Mouse (Mus musculus): ENCODE measurements at regions not wholly inside any gene's neighbourhood (a gene's known extent, or its start where the extent isn't known, plus 50 kb on each side); places are given as distances from the start of the nearest gene placed in this dataset.

DNA sequence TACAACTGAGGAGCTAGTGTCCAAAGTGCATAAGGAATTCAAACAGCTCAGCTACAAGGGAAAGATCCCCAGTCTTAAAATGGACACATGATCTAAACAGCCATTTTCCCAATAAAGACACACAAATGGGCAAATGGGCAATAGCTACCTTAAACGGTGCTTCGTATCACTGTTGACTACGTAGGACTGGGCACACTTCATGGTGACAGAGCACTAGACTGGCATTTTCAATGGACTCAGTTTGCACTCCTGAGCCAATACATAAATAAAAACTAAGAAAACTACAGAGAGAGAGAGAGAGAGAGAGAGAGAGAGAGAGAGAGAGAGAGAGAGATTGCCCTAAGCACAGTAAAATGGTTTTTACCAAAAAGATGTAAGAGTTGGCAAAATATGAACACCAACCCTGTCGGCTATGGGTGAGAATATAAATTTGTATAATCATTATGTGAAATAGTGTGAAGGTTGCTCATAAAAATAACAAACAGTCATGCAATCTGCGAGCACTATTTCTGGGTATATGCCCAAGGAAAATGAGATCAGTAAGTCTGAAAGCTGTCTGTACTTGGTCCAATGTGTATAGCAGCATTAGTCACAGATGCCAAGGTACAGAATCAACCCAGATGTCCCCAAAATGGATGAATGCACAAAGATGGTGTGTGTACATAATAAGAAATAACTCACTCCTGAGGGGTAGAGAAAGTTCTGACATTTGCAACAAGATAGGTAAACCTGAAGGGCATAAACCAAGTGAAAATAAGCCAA is 312.9 kb upstream of the Clec14a start:
- DNase-seq (ENCODE audit: low read depth, low spot score) = no peak

DNA sequence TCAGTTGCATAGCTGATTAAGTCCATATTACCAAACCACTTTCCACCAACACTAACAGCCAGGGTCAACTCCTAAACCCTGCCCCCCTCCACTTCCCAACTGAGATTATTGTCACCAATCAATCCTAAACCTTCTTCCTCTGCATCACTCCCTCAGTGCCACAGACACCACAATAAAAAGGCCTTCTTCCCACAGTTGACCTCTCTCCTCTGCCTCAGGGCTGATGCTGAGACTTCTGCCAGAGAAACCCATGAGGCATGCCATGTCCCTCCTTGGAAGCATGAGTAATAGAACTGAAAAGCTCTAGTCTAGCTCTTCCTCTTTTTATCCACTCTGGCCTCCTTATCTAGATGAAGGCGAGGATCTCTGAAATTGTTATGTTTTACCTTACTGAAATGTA is 300.0 kb upstream of the Clec14a start:
- no peak for DNase-seq (ENCODE audit: low read depth, low spot score)

DNA sequence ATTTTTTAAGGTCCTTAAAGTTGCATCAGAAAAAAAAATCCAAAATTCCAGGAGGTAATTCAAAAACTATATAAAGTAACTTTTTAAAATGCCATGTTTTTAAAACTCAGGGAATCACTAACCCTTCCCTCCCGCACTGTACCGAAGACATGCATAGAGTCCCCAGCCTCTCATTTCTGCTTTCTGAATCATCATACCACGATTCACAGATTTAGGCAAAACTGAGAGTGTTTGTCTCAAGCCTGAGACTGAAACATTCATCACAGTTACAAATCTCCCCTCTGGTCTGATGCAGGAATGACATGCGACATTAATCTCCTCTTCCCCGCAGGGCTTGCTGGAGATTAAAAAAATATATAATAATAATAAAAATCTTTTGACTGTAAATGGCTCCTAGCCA is 291.8 kb upstream of the Clec14a start:
- DNase-seq (ENCODE audit: low read depth, low spot score) = no peak

DNA sequence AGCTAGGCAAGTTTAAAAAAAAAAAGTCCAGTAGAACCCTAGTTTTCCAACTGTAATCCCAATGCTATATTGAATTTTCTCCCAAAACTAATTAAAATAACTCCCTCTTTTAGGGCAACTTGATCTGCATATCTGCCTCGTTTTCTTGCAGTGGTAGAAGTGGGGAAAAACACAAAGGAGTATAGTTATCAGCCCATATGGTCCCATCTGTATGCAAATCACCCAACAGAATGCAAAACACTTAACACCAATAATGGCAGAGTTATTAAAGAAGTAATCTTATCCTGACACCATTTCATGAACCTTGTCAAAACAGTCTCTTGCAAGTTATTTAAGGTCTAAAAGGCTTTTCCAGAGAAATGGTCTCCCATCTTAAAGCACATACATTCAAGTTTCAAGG is 290.7 kb upstream of the Clec14a start:
- DNase-seq (ENCODE audit: low read depth, low spot score) = no peak

DNA sequence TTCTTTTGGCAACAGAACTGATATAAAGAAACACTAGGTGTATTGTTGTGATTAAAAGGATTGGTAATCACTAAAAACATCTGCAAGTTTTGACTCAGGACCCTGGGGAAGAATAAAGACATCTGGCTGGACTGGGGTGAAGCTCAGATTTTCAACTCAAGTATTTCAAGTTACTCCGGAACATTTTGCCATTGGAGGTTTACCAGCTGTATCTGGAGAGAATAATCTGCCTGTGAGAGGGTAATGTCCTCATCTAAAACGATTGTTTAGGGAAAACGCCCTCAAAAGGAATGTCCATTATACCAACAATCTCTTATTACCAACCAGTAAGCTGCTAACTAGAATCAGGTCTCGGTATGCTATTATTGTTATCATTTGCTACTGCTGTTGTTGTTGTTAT is 288.2 kb upstream of the Clec14a start:
- no peak for DNase-seq (ENCODE audit: low read depth, low spot score)

DNA sequence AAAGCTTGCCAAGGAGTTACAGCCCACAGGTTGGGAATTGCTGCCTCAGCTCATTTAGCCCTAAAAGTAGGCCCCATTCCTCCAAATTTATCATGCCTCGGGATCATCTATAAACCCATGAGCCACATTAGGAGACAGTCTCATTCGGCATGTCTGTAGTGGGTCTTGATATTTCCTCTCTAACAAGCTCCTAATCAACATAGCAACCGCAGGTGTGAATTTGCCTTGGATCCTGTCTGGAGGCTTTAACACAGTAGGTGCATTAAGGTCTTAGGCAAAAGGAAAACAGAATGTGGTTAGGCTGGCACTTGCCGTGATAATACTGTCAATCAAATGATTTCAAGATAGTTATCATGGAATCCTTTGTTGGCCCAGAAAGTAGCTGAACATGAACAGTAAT is 287.7 kb upstream of the Clec14a start:
- no peak for DNase-seq (ENCODE audit: low read depth, low spot score)

DNA sequence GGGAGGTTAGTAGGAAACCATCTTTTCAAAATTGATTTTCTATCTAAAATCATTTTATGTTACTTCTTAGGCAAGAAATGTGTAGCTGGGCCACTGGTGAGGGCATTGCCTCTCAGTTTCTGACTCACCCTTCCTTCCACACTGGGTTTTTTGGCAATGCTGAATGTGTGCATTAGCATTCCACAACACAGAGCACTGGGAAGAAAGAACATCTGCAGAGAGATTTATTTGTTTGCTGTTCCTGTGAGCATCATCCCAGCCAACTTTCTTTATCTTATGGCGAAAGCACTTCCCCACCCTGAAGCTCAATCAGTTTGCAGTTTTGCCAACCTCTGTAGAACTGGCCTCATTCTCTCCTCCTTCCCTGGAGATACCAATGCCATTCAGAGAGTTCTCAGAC is 287.0 kb upstream of the Clec14a start:
- no peak for DNase-seq (ENCODE audit: low read depth, low spot score)

DNA sequence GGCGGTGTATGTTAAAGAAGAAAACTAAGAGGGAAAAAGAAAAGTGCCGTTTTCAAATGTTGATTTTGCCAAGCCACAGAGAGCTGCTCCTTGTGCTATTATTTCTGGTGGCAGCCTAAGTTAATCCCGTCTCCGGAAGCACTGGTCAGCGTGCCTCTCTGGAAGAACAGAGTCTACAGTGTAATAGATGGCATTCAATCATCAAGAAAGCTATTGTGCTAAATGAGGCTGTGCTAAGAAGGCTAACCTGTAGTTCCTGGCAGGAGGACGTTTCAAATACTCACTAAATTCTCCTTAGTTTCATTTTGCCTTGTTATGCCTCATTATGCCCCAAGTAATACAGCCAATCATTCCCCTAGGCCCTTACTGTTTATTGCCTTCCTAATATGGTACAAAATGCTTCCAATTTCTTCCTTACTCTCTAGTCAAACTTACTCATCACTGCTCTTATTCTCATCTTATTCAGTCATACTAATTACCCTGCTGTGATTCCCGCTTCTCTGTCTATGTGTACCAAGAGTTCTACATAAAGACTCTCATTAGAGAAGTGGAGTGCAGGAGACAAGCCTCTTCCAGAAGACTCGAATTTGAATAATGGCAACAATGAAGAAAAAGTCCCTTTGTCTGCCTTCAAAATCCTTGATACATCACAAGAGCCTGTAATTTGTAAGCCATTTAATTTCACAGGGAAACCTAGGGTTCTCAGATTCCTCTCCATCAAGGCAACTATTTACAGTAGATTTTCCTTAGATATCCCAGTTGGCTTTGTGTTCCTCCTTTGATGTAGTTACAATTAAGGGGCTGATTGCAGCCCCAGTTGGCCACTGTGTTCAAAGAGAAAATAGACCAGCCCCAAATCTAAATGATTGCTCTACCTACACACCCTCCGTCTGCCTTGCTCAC is 282.0 kb upstream of the Clec14a start:
- no peak for DNase-seq (ENCODE audit: low read depth, low spot score)

DNA sequence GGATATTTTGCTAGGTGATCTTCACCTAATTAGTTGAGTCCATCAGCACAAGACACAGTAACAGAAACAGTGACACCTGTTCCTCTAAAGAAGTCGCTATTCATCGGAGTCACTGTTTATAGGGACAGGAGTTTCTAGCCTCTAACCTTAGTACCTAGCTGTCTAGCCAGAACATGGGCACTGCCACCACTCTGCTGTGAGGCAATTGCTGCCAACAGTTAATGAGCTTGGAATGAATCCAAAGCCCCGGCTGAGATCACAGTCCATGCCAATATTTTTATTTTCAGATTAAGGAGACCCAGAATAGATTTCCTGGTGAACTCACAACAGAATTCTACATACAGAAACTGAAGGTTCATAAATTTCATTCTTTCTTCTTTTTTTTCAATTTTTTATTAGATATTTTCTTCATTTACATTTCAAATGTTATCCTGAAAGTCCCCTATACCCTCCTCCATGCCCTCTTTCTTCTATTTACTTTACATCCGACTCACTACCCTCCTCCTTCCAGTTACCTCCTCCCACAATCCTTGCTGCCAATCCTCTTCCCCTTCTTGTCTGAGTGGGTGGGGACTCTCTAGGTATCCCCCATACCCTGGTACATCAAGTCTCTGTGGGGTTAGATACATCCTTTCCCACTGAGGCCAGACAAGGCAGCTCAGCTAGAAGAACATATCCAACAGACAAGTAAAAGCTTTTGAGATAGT is 276.9 kb upstream of the Clec14a start:
- no peak for DNase-seq (ENCODE audit: low read depth, low spot score)

DNA sequence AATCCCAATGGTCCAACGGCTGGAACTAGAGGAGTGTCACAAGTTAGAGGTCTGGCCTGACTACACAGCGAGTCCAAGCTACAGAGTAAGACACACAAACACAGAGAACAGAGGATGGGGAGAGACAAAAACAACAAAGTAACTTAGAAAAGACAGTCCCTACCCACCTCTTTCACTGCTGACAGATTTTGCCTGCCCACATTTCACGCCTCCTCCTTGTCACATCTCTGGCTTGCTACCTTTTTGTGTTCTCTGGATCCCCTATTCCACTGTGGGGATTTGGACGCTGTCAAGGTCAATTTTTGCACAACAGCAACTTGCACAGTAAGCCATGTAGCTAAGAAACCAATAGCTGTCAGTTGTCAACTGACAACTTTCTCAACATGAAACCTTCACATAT is 275.8 kb upstream of the Clec14a start:
- DNase-seq (ENCODE audit: low read depth, low spot score) = no peak

DNA sequence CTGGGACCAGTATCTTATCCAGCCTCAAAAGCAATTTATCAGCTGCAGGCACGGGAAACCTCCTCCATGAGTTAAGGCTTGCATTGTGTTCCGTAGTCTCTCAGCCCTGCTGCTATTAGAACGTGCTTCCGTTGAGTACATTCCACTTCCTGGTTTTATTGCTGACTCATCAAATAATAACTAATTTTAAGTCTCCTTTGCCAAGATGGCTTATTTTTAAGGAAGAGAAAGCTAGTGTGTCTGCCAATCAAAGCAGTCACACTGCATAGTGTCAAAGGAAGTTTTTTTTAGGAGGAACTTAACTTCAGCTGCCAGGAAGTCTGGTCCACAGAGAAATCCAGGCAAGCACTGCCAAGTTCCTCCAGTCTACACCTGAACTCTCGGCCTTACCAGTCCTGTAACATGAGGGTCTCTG is 269.2 kb upstream of the Clec14a start:
- DNase-seq (ENCODE audit: low read depth, low spot score) = no peak

DNA sequence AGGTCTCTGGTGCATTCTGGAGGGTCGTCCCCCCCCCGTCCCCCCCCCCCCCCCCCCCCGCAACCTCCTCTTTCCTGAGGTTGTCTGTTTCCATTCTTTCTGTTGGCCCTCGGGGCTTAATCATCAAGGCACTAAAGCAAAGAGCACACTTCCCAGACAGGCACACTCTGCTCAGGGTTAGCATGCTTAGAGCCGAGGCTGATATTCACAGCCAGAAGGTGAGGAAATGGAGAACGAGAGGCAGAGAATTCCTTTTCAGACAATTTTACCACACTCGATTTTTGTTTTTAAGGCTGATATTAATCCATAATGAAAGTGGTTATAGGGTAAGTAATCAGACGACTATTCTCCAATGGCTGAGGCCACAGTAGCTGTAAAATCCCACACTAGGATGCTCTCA is 268.7 kb upstream of the Clec14a start:
- DNase-seq (ENCODE audit: low read depth, low spot score) = no peak

DNA sequence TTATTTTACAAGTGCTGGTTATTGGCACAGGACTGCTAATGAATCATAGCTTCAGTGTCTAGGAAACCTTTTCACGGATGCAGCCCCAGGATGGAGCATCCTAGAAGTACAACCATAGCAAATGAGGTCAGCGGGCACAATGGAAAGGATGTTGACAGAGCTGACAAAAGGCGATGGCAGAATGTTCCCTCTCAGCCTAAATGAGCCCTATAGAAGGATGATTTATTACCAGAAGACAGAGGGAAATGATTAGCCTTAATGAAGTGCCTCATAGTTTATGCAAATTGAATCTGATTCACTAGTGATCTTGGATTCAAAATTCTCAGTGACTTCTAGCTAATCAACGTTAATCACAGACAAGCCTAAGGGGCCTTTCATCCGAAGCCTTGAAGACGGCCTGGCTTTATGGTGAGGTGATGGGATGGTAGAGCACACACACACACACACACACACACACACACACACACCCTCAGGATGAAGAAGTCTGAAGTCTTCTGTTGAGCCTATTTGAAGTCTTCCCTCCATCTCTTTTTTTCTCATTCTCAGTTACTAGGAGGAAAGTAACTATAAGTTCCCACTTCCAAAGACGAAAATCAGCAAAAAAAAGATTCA is 267.4 kb upstream of the Clec14a start:
- DNase-seq (ENCODE audit: low read depth, low spot score) = no peak

DNA sequence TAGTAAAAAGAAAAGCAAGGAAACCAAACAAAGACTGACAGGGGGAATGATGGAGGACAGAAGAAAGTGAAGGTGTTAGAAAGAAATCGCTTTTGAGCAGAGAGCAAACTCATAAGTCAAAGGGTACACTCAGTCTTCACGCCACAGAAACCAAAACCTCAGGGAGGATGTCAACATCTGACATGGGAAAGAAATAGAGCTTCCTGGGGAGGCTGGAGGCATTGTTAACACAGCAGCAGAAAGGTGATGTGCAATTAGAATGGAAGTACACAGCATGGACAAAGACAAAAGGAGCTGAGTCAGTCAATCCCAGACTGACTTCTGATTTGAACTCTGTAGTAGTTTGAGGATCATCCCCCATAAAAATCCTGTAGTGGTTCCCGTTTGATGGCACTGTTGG is 261.2 kb upstream of the Clec14a start:
- DNase-seq (ENCODE audit: low read depth, low spot score) = no peak

DNA sequence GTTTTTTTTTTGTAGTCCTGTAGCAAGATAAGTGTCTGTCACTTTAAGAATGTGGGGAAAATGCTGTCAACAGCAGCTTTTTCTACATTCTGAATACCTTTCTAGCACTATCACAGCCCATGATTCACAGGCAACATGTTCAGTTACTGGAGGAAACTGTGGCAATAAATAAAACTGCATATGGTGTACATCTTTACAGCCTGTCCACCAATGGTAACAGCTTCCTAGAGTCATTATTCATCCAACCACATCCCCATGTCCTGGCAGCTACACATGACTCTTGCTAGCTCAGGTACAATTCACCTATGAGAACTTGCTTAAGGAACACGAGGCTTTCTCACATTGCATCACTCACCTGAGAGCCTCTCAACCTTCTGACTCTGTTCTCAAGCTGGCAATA is 247.7 kb upstream of the Clec14a start:
- DNase-seq (ENCODE audit: low read depth, low spot score) = no peak

DNA sequence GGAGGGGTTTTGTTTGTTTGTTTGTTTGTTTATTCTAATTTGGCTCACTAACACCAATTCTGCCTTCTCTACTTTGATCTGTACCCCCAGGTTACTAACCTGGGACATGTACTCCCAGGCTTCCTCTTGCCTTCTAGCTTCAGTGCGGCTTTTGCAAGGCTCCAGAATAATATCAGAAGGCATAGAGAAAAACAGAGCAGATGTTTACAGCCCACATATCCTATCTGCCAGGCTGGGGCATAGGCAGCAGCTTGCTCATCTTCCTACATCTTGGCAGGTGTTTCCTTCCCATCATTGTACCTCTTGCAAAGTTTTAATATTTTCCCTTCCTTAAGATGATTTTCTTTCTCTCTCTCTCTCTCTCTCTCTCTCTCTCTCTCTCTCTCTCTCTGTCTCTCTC is 244.9 kb upstream of the Clec14a start:
- no peak for DNase-seq (ENCODE audit: low read depth, low spot score)

DNA sequence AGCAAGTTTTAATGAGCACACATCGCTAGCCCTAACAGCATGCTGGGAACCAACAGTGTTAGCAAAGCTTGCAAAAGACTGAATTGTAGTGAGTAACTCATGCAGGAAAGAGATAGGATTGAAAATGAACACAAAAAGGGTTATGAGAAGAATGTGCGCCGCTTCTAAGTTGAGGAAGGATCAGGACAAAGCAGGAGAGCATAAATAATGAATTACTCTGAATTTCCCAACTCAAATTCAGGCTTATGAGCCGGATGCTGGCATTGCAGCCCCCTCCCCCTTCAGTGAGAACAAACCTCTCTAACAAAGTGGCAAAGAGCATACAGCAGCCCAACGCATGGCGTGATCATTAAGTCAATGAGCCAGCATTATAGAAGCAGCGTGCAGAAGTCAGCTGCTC is 243.6 kb upstream of the Clec14a start:
- DNase-seq (ENCODE audit: low read depth, low spot score) = no peak

DNA sequence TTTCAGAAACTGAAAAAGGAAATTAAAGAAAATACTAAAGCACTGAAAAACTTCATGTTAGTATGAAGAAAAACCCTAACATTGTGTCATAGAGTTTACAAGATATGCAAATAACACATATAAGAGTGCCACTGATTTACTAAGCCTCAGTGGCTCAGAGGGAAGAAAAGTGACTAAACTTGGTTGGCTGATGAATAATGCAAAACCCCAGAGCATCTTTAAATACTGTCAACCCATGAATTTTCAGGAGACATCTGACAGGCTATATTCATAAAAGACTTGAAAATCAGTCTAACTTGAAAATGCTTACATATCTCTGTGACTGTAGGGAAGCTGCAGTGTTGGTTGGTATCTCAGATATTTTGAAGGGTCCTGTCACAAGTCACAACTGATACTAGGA is 235.2 kb upstream of the Clec14a start:
- DNase-seq (ENCODE audit: low read depth, low spot score) = no peak

DNA sequence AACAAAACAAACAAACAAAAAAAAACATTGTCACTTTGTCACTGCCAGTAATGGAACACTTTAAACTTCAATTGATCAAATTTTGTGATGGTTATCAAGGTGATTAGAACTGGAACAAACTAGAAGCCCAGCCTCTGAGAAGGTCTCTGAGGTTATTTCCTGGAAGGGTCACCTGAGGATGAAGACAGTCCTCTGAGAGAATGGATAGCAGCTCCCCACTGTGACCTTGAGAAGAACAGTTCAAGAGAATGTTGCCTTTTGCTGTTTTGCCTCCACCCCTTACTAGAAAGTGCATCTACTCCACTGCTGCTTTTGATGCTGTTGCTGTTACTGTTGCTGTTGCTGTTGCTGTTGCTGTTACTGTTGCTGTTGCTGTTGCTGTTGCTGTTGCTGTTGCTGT is 205.1 kb upstream of the Clec14a start:
- DNase-seq (ENCODE audit: low read depth, low spot score) = no peak

DNA sequence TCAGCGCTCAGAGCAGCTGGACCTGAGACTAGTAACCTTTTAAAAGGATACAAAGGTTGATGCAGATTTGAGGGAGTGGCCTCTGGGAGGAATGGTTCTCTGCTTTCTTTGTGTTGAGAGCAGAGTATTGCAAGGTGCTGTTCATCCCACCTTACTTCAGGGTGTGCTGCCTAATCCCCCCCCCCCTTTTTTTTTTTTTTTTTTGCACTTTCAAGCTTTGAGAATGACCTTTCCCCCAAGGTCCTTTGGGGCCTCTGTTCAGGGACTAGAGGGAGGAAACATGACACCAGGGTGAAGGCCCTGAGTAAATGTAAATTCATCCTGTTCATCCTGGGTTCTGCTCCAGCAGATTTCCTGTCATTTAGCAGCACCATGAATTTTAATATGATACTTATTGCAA is 204.4 kb upstream of the Clec14a start:
- no peak for DNase-seq (ENCODE audit: low read depth, low spot score)

DNA sequence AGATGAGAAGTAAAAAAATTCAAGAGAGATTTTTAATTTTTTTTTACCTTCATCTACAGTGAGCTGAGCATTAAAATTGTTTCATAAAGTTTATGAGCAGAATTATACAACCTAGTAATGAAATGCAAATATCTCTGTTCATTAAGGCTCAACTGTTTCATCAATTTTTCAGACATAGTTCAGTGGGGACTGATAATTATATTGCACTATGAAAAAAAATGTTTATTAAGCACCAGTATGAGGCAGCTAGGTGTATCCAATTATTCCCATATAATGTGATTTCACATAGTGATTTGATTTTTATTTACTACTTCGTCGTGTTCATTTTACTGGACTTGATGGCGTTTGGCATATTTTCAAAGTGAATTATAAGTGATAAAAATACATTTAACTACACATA is 191.4 kb upstream of the Clec14a start:
- no peak for DNase-seq (ENCODE audit: low read depth, low spot score)

DNA sequence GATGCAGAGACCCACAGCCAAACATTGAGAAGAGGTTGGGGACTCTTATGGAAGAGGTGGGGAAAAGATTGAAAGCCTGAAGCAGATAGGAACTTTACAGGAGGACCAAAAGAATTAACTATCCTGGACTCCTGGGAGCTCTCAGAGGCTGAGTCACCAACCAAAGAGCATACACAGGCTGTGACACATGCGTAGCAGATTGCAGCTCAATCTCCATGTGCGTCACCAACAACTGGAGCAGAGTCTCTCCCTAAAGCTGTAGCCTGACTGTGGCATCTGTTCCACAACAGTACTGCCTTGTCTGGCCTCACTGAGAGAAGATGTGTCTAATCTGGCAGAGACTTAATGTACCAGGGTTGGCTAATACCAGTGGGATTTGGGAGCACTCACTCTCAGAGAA is 185.7 kb upstream of the Clec14a start:
- no peak for DNase-seq (ENCODE audit: low read depth, low spot score)
